Mouse (Mus musculus): ENCODE data around the gene Spata25. TPM values are rescaled to one million over a fixed set of nuclear protein-coding genes. Genes with fewer than 3 reads are reported as not detected.

Gene Spata25
- polyA plus RNA-seq, 1 experiment: not detected

- peak within 1 kb of the TSS; percentile 65 for H3K27ac ChIP-seq (ENCODE audit: control insufficient read depth, insufficient read depth, low read depth, low read length, poor library complexity)
- peak within 1 kb of the TSS; percentile 76 for H3K4me3 ChIP-seq (replicated peaks; ENCODE audit: control insufficient read depth, low read depth, low read length)
- H3K4me1 ChIP-seq (ENCODE audit: control insufficient read depth, insufficient read depth, low read length): no peaks in the 10 kb centered on the region; the same call in 1 of the 2 replicates
- TF ChIP-seq CTCF (IDR thresholded peaks at IDR 0.05; ENCODE audit: control insufficient read depth, insufficient read depth, low read length) (no peak), POLR2A (IDR thresholded peaks at IDR 0.05; ENCODE audit: borderline replicate concordance, control insufficient read depth, low read depth, low read length) (peak; percentile 72; the same call in 1 of the 2 replicates)
- WGBS: under 1% methylated on average over 31 of the region's 31 CpGs
Measured at GRCm38 (mm10) chr2:164833314-164833959, 5.1 kb upstream of the Spata25 start, which contains the start of gene Neurl2. Gene Neurl2 (minus strand): TSS chr2:164833456.

DNA sequence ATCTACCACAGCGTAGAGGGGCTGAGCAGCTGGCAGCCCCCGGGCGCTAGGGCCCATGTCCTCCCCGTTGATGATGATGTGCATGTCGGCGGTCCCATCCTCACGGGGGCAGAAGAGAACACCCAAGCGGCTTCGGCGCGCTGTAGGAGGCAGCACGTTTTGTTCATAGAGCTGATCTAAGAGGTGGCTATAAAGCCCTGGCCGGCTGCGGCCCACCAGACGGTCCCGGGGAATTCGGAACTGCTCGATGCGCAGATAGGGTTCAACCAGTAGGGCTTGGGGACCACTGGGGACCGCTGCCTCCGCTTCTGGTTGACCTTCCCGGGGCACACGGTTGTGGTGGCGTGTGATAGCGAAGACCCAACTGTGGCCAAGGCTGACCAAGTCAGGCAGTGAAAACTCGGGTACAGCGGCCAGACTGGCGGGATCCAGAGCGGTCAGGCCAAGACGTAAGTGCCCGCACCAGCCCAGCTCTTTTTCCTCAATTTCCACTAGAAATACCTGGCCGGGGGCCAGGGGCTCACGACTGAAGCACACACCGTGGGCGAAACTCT, 4.5 kb upstream of the Spata25 start, which contains the start of gene Ctsa:
Gene Ctsa (plus strand): TSS at position 126 of the 554 bp plus-strand sequence.
- TF ChIP-seq CTCF (IDR thresholded peaks at IDR 0.05; ENCODE audit: control insufficient read depth, insufficient read depth, low read length) (peak; percentile 64; the same call in 1 of the 2 replicates), POLR2A (IDR thresholded peaks at IDR 0.05; ENCODE audit: borderline replicate concordance, control insufficient read depth, low read depth, low read length) (peak; percentile 56; the same call in 1 of the 2 replicates)
- peak within 1 kb of the TSS; percentile 76 for H3K4me3 ChIP-seq (replicated peaks; ENCODE audit: control insufficient read depth, low read depth, low read length)
- H3K4me1 ChIP-seq (ENCODE audit: control insufficient read depth, insufficient read depth, low read length): no peaks in the 10 kb centered on the region; the same call in 1 of the 2 replicates
- WGBS: under 1% methylated on average over 35 of the region's 35 CpGs
- peak within 1 kb of the TSS; percentile 65 for H3K27ac ChIP-seq (ENCODE audit: control insufficient read depth, insufficient read depth, low read depth, low read length, poor library complexity)

- no peaks in the 10 kb centered on the region; the same call in 1 of the 2 replicates for H3K4me1 ChIP-seq (ENCODE audit: control insufficient read depth, insufficient read depth, low read length)
- H3K27ac ChIP-seq (ENCODE audit: control insufficient read depth, insufficient read depth, low read depth, low read length, poor library complexity): no peak overlapping the region
- no peak for TF ChIP-seq CTCF (IDR thresholded peaks at IDR 0.05; ENCODE audit: control insufficient read depth, insufficient read depth, low read length)
- no peak for TF ChIP-seq POLR2A (IDR thresholded peaks at IDR 0.05; ENCODE audit: borderline replicate concordance, control insufficient read depth, low read depth, low read length)
- 57% methylated on average over 16 of the region's 16 CpGs for WGBS
- H3K4me3 ChIP-seq (replicated peaks; ENCODE audit: control insufficient read depth, low read depth, low read length): no peak overlapping the region
Measured at GRCm38 (mm10) chr2:164832032-164832747, 3.9 kb upstream of the Spata25 start.

DNA sequence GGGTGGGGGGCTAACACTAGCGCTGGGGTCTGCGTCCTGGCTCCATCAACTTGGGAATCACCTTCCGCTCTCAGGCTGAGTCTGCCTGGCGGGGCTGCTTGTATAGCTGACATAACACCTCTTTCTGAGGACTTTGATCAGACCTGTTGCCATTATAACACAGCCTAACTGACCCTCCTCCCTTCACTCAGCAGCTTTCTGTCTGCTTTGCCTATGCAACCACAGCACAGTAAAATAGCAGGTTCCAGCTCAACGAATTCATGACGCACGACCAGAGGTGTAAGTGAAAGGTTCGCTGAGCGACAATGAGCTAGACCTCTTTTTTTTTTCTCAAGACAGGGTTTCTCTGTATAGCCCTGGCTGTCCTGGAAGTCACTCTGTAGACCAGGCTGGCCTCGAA, 2.7 kb upstream of the Spata25 start:
- H3K4me1 ChIP-seq (ENCODE audit: control insufficient read depth, insufficient read depth, low read length): no peaks in the 10 kb centered on the region; the same call in 1 of the 2 replicates
- H3K4me3 ChIP-seq (replicated peaks; ENCODE audit: control insufficient read depth, low read depth, low read length): no peak overlapping the region
- H3K27ac ChIP-seq (ENCODE audit: control insufficient read depth, insufficient read depth, low read depth, low read length, poor library complexity): no peak overlapping the region
- no peak for TF ChIP-seq CTCF (IDR thresholded peaks at IDR 0.05; ENCODE audit: control insufficient read depth, insufficient read depth, low read length)
- 88% methylated on average over 10 of the region's 10 CpGs for WGBS

DNA sequence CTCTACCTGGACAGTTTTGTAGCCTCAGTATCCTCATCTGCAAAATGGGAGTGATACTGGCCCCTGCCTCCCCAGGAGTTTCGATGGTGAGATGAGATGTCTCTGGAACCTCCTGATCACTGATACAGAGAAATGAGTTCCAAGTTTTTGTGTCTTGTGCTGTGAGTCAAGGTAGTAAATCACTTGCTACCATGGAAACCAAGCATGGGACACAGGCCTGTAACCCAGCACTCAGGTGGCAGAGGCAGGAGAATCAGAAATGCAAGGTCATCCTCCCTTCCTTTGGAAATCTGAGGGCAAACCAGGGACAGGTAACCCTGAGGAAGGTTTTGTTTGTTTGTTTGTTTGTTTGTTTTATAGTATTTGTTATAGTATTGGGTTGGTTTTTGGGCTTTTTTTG, 753 bp upstream of the Spata25 start:
- Histone ChIP-seq H3K4me1 (ENCODE audit: control insufficient read depth, insufficient read depth, low read length) (no peaks in the 10 kb centered on the region), H3K4me3 (replicated peaks; ENCODE audit: control insufficient read depth, low read depth, low read length) (no peak overlapping the region), H3K27ac (ENCODE audit: control insufficient read depth, insufficient read depth, low read depth, low read length, poor library complexity) (no peak overlapping the region)
- WGBS: 88% methylated on average over 1 of the region's 1 CpGs
- TF ChIP-seq POLR2A (IDR thresholded peaks at IDR 0.05; ENCODE audit: borderline replicate concordance, control insufficient read depth, low read depth, low read length) (no peak), CTCF (IDR thresholded peaks at IDR 0.05; ENCODE audit: control insufficient read depth, insufficient read depth, low read length) (no peak)

DNA sequence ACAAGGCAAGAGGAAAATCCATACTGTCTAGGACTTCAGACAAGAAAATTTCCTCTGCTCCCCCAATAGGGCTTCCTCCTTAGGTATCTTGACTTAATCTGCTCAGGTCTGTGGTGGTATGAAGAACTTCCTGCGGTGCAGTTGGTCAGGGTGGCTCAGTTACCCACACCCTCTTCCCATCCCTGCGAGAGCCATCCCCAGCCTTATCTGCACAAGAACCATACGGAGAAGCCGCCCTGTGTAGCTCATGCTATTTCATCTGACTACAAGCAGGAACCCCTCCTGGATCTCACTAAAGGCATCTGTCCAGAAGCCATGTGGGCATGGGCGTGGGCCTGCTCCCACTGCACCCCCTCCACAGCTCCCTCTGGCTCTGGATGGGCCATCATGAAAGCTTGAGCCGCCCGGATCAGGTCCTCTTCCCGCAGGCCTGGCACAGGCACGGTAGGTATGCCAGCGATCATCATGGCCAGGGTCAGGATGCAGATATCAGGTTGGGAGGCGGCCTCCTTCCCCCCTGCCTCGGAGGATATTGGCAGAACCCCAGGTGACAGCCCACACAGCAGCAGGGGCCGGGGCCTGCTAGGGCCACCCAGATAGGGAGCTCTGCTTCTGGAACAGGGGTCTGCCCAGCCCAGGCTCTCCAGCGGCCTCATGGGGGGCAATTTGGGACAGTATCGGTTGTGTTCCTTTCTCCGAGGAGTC, 1.0 kb downstream of the Spata25 start:
- Histone ChIP-seq H3K27ac (ENCODE audit: control insufficient read depth, insufficient read depth, low read depth, low read length, poor library complexity) (peak overlapping the region; percentile 37; the same call in 1 of the 2 replicates), H3K4me1 (ENCODE audit: control insufficient read depth, insufficient read depth, low read length) (no peaks in the 10 kb centered on the region), H3K4me3 (replicated peaks; ENCODE audit: control insufficient read depth, low read depth, low read length) (no peak overlapping the region)
- TF ChIP-seq POLR2A (IDR thresholded peaks at IDR 0.05; ENCODE audit: borderline replicate concordance, control insufficient read depth, low read depth, low read length) (no peak), CTCF (IDR thresholded peaks at IDR 0.05; ENCODE audit: control insufficient read depth, insufficient read depth, low read length) (no peak)
- 81% methylated on average over 16 of the region's 16 CpGs for WGBS

DNA sequence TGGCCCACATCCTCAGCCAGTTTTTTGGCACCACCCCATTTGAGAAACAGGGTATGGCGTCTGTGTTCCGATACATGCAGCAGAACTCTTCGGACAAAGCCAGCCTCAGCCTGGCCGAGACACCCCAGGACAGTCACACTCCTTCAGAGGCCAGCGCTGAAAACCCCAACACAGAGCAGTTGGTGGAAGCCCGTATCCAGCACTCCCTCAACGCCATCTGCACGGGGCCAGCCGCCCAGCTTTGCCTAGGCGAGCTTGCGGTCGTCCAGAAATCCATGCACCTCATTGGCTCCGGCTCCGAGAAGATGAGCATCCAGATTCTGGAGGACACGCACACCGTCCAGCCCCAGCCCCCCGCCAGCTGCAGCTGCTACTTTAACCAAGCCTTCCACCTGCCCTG, 2.8 kb downstream of the Spata25 start:
- H3K4me3 ChIP-seq (replicated peaks; ENCODE audit: control insufficient read depth, low read depth, low read length): no peak overlapping the region

More for the DNA sequence above, 2.8 kb downstream of the Spata25 start:
- TF ChIP-seq CTCF (IDR thresholded peaks at IDR 0.05; ENCODE audit: control insufficient read depth, insufficient read depth, low read length) (no peak), POLR2A (IDR thresholded peaks at IDR 0.05; ENCODE audit: borderline replicate concordance, control insufficient read depth, low read depth, low read length) (no peak)
- no peak overlapping the region for H3K27ac ChIP-seq (ENCODE audit: control insufficient read depth, insufficient read depth, low read depth, low read length, poor library complexity)
- no peaks in the 10 kb centered on the region for H3K4me1 ChIP-seq (ENCODE audit: control insufficient read depth, insufficient read depth, low read length)
- 96% methylated on average over 17 of the region's 17 CpGs for WGBS

Measured in bone marrow, adult 2 months (tissue).